Mouse (Mus musculus) ES-E14 (cell line): ENCODE data around the gene Hrc. TPM values are rescaled to one million over a fixed set of nuclear protein-coding genes. Genes with fewer than 3 reads are reported as not detected.

ENCODE experiments used
- DNase-seq: peaks from one replicate; pipeline ENCODE4 v3.0.0-alpha.2; 2013; ENCODE audit warnings: low read depth, low spot score
- H3K27ac ChIP-seq: 2 replicates; pipeline ENCODE4 v1.5.1; 2012; ENCODE audit warnings: low read depth, mild to moderate bottlenecking, low read length, moderate library complexity, mixed read lengths; ENCODE audit not compliant: poor library complexity, insufficient read depth, severe bottlenecking
- H3K36me3 ChIP-seq: 2 replicates; pipeline ENCODE4 v1.6.1; 2012; ENCODE audit warnings: mild to moderate bottlenecking, low read length, moderate library complexity, mixed read lengths; ENCODE audit not compliant: control insufficient read depth, poor library complexity, insufficient read depth, severe bottlenecking
- H3K4me1 ChIP-seq, 2 experiments: fragments of 150-350 bp in 1 of 2; sonication (generic) in 1 of 2; 2 replicates each; pipeline ENCODE4 v1.6.1; 2012; ENCODE audit warnings: low read length in 2 of 2, mild to moderate bottlenecking in 1 of 2, mixed read lengths in 1 of 2; ENCODE audit not compliant: control insufficient read depth in 2 of 2, insufficient read depth in 2 of 2, poor library complexity in 1 of 2
- H3K4me3 ChIP-seq, 2 experiments: fragments of 150-350 bp in 1 of 2; sonication (generic) in 1 of 2; 2 replicates each; pipeline ENCODE4 v1.5.1; 2012; ENCODE audit warnings: low read length in 2 of 2, low read depth in 1 of 2, mild to moderate bottlenecking in 1 of 2, mixed read lengths in 1 of 2; ENCODE audit not compliant: insufficient read depth in 1 of 2, poor library complexity in 1 of 2, severe bottlenecking in 1 of 2
- H3K9ac ChIP-seq: 2 replicates; pipeline ENCODE4 v1.6.1; 2012; ENCODE audit warnings: low read depth, mild to moderate bottlenecking, low read length, mixed read lengths; ENCODE audit not compliant: poor library complexity, insufficient read depth, severe bottlenecking
- H3K9me3 ChIP-seq: fragments of 150-350 bp; sonication (generic); 2 replicates; pipeline ENCODE4 v1.6.1; 2012; ENCODE audit warnings: low read depth, mild to moderate bottlenecking, low read length; ENCODE audit not compliant: control insufficient read depth, insufficient read depth
- CHD2 ChIP-seq: IDR thresholded peaks from 2 replicates; pipeline ENCODE4 v1.6.1; 2014; ENCODE audit warnings: mild to moderate bottlenecking, low read depth, low read length, inconsistent platforms
- HCFC1 ChIP-seq: IDR thresholded peaks from 2 replicates; pipeline ENCODE4 v1.6.1; 2012; ENCODE audit warnings: low read length, inconsistent platforms, borderline replicate concordance; ENCODE audit not compliant: insufficient read depth
- MAFK ChIP-seq: IDR thresholded peaks from 2 replicates; pipeline ENCODE4 v1.6.1; 2014; ENCODE audit warnings: mild to moderate bottlenecking, low read depth, low read length, inconsistent platforms; ENCODE audit not compliant: insufficient read depth
- ZC3H11A ChIP-seq: IDR thresholded peaks from 2 replicates; pipeline ENCODE4 v1.6.1; 2012; ENCODE audit warnings: low read depth, mild to moderate bottlenecking, inconsistent platforms, low read length, borderline replicate concordance
- ZNF384 ChIP-seq: IDR thresholded peaks from 2 replicates; pipeline ENCODE4 v1.6.1; 2012; ENCODE audit warnings: low read depth, low read length, inconsistent platforms
- in situ Hi-C, 2 experiments: fragments of 600-800 bp; cut with MboI; formaldehyde crosslinking; loops; one replicate each; pipeline ENCODE4 v1.15.1; 2025; ENCODE audit warnings: low sequenced_read_pairs in 2 of 2, inconsistent platforms in 1 of 2; ENCODE audit not compliant: unreplicated experiment in 2 of 2
- total RNA-seq: library from RNA; depleted of rRNA; stranded (reverse); fragments of 300-350 nt; gene quantifications from 2 replicates; pipeline ENCODE4 v1.2.3, GENCODE M21; 2012

The Hrc gene
- total RNA-seq, 1 experiment, result 0.71 TPM

GRCm38 (mm10) chr7:45308551-45309240 is 26.4 kb upstream of the Hrc start:
- no peak for TF ChIP-seq HCFC1
- no peak for TF ChIP-seq ZNF384
- no peak for TF ChIP-seq CHD2
- no peak for TF ChIP-seq MAFK
- TF ChIP-seq ZC3H11A, result no peak
- H3K27ac ChIP-seq, result no peak overlapping the region
- no peak overlapping the region for H3K4me3 ChIP-seq
- peak overlapping the region; percentile 26; the same call in 1 of the 2 replicates for H3K9ac ChIP-seq
- peaks cover 0 to 12% of the 10 kb centered on the region in 2 experiments; a peak in 2 of 4 replicates for H3K4me1 ChIP-seq
- H3K9me3 ChIP-seq, result no peaks in the 10 kb centered on the region
- peaks cover 10% of the 10 kb centered on the region; the same call in 1 of the 2 replicates for H3K36me3 ChIP-seq
- no peak for DNase-seq
- in situ Hi-C loops, result no loop called here

GRCm38 (mm10) chr7:45309455-45309854 is 25.6 kb upstream of the Hrc start:
- H3K9ac ChIP-seq, result no peak overlapping the region
- H3K27ac ChIP-seq, result no peak overlapping the region
- peaks cover 9% of the 10 kb centered on the region; the same call in 1 of the 2 replicates for H3K36me3 ChIP-seq
- no peak overlapping the region for H3K4me3 ChIP-seq
- TF ChIP-seq ZNF384 (no peak), CHD2 (no peak), ZC3H11A (0 out of 2 replicates have a peak, but pooled peaks have one; percentile 15)
- H3K4me1 ChIP-seq, result peaks cover 0 to 11% of the 10 kb centered on the region in 2 experiments; a peak in 2 of 4 replicates
- H3K9me3 ChIP-seq, result no peaks in the 10 kb centered on the region
- in situ Hi-C loops, result no loop called here
- peak; percentile 73 for DNase-seq

DNA sequence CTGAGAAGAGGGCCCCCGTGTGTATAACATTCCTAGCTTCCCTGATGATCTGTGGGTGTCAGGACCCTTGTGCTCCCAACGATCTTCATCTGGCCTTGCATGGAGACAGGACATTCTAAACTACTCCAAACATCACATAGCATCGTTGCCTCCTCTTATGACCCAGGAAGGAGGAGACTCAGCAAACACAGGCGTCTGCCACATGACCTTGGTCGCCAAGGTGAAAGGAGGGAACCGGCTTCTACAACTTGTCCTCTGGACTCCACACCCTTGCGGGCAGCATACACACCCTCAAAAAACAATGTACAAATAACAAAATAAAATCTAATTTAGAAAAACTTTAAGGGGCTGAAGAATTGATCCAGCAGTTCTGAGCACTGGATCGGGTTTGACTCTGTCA is 23.1 kb upstream of the Hrc start:
- TF ChIP-seq HCFC1 (no peak), ZNF384 (no peak), CHD2 (no peak), ZC3H11A (no peak), MAFK (no peak)
- Histone ChIP-seq H3K4me1 (peaks cover 0 to 8% of the 10 kb centered on the region in 2 experiments; a peak in 2 of 4 replicates), H3K36me3 (peaks cover 15% of the 10 kb centered on the region; the same call in 1 of the 2 replicates), H3K9me3 (no peaks in the 10 kb centered on the region), H3K27ac (no peak overlapping the region), H3K9ac (no peak overlapping the region), H3K4me3 (no peak overlapping the region)
- DNase-seq, result no peak
- in situ Hi-C loops, result no loop called here

DNA sequence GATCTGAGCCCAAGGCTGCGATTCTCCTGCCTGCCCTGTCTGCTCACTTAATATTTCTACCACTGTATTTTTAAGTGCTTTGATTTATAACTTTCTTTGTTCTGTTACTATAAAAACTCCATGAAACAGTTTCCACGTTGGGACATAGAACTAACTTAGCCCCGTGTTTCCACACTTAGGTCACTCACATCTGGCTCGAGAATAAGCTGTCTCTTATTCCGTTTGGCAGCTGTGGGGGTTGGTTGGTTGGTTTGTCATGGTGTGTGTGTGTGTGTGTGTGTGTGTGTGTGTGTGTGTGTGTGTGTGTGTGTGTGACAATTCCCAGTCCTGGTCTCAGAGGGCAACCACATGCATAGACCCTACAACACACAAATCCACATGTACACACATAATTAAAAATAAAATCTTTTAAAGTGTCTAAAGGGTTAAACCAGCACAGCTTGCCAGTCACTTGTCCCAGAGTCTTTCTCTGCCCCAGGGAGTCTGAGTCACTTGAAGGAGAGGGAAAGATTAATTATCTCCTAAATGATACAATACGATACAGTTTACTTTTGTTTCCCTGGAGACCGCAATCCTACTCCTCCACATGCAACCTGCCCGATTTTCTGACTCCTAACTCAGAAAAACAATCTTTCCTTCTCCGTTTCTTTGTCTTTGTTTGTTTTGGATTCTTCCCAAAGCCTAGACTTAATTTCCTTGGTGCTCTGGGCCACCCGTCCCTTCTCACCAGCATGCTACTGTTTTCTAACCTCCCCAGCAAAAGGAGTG is 22.2 kb upstream of the Hrc start:
- DNase-seq, result no peak
- Histone ChIP-seq H3K9ac (no peak overlapping the region), H3K4me3 (no peak overlapping the region), H3K4me1 (peaks cover 0 to 12% of the 10 kb centered on the region in 2 experiments; a peak in 2 of 4 replicates), H3K9me3 (no peaks in the 10 kb centered on the region), H3K27ac (no peak overlapping the region), H3K36me3 (peaks cover 18% of the 10 kb centered on the region; the same call in 1 of the 2 replicates)
- TF ChIP-seq ZNF384, result no peak
- TF ChIP-seq HCFC1, result no peak
- TF ChIP-seq MAFK, result no peak
- no peak for TF ChIP-seq ZC3H11A
- TF ChIP-seq CHD2, result no peak
- in situ Hi-C loops, result no loop called here
